Mouse (Mus musculus) monocyte, adult 2 months (primary cell): ENCODE data around the gene Srsf4.

Experiments used
- DNase-seq, 2 experiments: peaks; one replicate each; pipeline ENCODE4 v3.0.0; 2022; ENCODE audit warnings: low spot score in 2 of 2, low read depth in 1 of 2

Srsf4 gene

DNA sequence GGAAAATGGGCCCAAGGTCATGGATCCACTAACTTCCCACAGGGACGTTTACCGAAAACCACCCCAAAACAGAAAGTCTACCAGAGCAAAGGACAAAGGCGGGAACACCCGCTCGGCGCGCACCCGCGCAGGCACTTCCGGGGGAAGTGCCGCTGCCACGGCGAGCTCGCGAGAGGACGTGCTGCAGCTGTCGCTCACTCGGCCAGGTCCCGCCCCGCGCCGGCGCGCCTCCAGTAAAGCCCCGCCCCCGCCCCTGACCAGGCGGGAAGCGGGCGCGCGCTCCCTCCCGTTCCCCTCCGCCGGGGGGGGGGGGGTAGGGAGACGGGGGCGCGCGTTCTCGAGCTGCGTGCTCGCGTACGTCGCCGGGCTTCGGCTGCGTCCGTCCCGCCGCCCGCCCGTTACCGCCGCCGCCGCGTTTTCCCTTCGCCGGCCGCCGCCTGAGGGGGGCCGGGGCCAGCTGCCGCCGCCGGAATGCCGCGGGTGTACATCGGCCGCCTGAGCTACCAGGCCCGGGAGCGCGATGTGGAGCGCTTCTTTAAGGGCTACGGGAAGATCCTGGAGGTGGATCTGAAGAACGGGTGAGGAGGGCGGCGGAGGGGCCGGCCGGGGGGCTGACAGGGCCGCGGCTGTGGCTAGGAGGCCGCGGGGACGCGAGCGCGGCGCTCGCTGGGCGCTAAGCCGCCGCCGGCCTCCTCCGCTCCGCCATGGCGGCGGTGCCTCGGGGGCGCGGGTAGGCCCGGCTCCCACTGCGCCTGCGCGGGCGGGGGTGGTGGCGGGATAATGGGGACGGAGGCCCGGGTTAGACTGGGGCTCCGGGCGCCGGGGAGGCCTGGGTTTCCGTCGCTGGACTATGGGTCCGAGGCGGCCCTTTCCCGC lies at the start of gene Srsf4:
Srsf4 (plus strand) TSS at position 325 of the 876 bp plus-strand sequence.
- peak; percentile 71 to 83 for DNase-seq

DNA sequence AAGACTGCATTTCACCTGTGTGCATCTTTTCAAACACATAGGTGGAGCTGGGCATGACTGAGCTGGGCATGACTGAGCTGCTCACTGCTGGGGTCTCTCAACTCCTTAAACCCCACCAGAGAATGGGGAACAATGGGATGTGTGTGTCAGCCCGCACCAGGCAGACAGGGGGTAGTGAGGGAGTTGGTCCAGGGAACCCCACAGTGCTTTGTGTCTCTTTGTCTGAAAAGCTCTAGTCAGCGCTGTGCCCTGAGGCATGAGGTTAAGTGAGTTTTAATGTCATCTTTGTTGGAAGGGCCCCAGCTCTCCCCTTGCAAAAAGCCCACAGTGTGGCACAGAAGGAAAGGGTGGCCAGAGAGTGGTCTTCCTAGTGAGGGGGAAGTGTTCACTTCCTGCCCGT lies 48.5 kb upstream of the Srsf4 start:
- no peak for DNase-seq

DNA sequence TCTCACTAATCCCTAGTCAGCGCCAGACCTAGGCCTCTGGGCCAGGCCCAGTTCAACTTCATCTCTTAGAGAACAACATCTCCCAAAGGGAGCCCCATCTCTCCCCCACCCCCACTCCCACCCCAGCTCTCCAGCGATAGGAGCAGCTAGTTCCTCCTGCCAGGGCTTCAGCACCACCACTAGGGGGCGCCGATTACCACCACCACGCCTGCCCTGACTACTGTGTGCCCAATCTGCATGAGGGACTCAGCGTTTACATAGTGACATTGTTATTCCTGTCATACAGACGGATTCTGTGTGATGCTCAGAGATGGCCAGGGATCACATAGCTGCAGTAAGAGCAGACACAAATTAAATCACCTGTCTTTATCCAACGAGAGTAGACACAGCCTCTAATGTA lies 47.6 kb upstream of the Srsf4 start:
- DNase-seq: peak in 1 of 2 experiments; percentile 31

DNA sequence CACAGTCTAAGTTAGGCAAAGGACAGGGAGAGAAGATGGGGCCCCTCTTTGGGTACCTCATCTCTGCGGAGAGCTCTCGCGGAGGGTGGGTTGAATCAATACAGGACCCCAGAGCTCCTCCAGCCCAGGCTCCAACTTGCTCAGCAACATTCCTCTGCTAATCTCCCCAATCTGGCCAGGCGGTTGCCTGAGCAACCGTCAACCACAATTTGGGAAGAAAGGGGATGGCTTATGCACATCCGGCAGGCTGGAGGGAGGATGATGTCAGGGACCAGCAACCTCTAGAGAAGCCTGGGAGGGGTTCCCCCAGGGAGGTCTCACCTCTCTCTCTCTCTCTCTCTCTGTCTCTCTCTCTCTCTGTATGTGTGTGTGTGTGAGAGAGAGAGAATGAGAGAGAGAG lies 46.5 kb upstream of the Srsf4 start:
- no peak for DNase-seq

DNA sequence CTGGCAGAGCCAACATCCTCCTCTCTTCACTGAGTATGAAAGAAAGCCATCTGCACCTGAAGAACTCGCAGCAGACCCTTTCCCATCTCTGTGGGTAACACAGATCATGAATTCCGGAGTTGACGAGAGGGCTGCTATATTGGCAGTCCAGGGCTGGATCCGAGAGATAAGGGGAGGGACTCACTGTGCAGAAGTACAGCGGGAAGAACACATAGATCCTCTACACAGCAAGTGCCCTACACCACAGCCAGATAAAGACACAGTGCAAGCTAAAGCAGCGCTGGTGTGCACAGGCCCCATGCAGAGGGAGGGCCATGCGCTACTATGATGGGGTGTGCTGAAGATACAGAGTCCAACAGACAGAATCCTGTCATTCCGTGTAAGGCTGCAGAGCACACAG lies 44.3 kb upstream of the Srsf4 start:
- DNase-seq: no peak

DNA sequence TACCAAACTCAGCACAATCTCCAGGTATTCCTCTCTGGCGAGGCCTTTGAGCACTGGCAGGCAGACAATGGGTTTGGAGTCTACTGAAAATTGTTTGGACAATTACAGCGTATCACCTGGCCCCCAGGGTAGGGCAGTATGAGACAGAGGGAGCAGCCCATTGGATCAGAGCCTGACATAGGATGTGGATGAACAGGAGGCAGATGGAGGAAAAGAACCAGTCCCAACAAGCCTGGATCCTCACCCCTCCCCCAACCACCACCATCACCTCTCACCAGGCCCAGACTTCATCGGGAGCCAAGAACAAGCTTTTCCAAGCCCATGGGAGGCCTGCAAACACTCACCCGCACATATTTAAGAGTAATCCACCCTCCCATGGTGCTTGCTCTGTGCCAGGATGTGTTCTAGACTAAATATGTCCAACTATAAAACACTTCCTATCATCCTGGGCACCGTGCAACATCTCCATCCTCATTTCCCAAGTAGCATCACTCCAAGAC lies 41.8 kb upstream of the Srsf4 start:
- DNase-seq: no peak

DNA sequence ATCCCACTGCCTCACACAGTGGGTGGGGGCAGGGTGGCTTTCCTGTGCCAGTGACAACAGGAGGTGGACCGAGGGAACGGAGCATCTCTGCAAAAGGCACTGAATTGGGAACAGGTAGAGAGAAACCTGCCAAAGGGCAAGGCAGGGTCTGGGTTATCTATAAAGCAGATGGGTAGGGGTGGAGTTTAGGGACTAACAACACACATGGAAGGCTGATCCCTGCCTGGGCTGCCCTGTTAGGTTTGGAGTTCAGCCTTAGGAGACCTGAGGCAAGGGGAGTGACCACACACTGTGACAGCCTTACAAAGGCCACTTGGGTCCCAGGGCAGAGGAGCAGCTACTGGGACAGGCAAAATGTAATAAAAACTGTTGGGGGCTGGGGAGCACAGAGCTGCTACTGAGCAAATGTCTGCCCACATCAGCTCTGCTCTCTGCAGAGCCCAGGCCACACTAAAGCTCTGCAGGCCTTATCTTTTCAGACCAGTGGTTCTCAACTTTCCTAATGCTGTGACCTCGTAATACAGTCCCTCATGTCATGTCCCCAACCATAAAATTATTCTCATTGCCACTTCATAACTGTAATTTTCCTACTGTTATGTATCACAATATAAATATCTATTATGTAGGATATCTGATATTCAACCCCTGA lies 40.5 kb upstream of the Srsf4 start:
- no peak for DNase-seq

DNA sequence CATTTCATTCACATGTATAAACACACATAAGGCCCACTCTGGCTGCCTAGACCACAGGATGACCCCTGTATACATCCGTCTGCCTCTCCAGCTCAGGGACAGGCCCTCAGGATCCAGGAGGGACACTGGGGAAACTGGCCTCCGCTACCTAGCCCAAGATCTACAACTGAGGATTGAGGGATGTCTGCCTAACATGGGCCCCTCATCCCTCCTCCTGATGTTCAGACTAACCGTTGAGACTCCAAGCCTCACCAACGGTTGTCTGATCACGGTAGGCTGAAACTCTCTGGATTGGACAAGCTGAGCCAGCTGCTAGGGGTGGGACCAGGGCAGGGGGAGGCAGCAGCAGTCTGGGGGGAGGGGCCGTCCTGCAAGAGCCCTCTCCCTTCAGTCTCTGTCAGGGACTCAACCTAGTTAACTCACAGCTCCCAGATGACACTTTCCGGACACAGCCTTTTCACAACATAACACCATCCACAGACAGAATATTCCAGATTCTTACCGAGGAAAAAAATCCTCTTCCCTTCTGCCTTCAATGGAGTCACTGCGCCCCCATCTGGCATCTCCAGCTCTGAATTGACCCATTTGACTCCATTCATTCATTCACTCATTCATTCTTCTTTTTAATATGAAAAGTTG lies 39.3 kb upstream of the Srsf4 start:
- no peak for DNase-seq

DNA sequence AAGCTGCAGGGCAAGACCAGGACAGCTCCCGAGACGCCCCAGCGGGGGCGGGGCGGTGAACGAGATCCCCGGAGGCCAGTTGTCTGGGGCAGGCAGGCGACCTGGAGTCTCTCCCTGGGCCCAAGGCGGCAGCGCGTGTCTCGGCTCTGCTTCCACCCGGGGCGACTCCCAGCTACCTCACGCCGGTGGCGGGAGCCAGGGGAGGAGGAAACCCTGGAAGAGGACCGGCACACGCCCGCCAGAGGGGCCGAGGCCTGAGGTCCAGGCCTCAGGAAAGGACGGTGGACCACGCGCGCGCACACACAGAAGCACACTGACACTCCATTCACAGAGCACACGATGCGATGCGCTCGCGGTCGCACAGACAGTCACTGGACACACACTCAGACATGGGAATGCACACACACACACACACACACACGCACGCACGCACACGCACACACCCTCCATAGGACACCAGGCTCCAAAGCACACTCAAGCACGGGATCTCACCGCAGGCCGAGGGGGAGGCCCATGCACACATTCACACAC lies 37.0 kb upstream of the Srsf4 start:
- DNase-seq: no peak

DNA sequence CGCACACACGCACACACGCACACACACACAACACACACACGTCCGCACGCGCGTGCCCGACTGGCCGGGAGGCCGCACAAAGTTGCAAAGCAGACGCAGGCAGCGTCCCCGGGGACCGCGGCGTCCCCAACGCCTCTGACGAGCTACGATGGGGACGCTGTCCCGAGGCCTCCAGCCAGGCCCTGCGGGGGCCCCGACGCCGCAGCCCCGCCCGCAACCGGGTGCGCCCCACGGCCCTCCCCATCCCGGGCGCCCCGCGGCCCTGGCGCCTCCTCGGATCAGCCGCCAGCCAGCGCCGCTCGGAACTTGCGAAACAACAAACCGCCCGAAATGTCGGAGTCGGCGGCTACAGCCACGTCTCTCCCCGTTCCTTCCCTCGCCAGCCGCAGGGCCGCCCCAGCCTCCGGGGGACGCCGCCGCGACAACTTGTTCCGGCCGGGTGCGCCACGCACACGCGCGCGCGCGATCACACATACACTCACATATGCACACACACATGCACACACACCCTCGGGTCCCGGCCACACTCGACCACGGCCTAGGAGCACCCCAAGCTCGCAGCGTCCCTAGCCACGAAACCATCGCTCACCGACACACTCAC lies 36.4 kb upstream of the Srsf4 start:
- DNase-seq: no peak

DNA sequence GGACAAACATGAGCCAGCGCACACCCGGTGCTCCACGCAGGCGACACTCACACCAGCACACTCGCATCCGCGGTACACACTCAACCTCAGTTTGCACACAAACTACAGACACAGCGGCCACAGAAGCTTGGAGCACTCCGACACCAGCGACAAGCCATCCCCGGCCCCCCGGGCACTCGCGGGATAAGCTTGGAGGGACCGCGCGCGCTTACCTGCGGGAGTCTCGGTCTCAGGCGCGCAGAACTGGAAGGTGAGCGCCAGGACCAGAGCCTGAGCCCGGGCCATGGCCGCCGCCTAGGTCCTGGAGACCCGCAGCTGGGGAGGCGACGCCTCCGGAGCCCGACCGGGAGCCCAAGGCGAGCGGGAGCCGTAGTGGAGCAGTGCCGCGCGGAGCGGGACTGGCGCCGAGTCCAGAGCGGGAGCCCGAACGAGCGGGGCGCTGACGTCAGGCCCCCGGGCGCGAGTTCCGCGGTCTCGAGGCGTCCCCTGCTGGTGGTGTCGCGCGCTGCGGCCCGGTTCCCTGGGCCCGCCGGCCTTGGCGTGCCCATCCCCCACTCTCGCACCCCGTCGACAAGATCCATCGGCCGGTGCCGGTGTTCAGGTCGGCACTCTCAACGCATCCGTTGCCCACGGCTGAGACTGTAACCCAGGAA lies 35.4 kb upstream of the Srsf4 start, which contains the start of gene Ptpru:
Ptpru (minus strand) TSS at position 417 of the 653 bp plus-strand sequence.
- peak; percentile 38 to 79 for DNase-seq

DNA sequence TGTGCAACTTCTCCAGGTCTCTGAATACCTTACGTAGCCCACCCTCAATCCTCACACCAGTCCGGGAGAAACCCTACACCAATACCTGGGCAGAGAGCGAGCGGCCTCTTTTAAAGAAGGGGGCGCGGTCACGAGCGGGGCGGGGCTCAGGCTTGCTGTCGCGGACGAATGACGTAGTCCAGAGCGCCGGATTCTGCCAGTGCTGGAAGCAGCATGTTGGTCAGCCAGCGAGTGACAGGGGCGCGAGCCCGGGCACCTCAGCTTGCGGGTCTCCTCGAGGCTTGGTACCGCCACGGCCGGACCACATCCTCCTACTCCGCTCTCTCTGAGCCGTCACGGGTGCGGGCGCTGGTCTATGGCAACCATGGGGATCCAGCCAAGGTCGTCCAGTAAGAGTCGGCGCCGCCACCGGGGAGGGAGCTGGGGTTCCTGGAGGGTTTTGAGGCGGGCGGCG lies 30.1 kb upstream of the Srsf4 start, which contains the start of gene Mecr:
Mecr (plus strand) TSS at position 181 of the 454 bp plus-strand sequence.
- DNase-seq: peak; percentile 71 to 90

DNA sequence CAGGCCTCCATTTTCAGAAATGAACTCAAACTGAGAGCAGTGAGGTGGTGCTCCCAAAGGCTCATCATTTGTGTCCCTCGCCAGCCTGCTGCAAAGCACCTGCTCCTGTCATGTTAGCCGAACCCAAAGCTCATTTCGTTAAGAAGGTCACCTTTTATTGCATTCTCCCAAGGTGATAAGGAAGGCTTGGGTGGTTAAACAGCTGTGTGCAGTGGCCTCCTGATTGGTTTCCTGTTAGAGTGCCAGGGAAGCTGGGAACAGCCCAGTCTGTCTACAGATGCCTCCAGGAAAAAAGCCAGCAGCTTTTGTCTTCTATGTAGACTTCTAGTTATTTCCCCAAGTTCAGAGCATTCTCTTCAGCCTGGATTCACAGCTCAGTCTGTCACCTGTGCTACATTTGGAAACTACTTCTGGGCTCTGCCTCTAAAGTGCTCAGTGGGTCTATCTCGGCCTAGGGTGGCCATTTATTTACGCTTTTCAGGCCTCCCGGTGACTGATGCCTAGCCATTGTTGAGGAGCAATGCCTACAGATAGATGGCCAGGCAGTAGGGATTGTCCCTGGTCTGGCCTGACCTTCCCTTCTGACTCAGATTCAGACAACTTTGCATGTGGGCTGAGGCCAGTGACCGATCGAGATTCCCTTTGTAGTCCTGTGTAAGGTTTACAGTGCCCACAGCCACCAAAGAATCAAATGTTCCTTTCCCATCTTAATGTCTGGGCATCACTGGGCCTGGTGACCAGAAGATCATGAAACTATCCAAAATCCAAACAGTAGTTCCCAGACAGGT lies 27.2 kb upstream of the Srsf4 start:
- no peak for DNase-seq

DNA sequence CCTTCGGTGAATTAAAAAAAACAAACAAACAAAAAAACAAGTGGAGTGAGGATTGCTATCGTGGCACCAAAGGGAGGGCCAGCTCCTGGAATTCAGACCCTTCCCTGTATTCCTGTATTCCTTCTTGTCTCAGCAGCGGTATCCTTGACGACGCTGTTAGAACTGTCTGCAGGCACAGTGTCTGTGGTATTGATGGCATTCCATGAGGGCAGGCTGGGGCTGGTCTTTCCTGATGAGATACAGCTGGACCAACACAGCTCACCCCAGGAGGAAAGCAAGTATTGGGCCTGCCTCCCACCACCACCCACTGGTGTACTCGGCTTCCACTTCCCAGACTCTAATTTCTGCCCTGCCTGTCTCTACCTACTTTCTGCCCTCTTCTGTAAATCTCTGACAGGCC lies 25.3 kb upstream of the Srsf4 start:
- no peak for DNase-seq

DNA sequence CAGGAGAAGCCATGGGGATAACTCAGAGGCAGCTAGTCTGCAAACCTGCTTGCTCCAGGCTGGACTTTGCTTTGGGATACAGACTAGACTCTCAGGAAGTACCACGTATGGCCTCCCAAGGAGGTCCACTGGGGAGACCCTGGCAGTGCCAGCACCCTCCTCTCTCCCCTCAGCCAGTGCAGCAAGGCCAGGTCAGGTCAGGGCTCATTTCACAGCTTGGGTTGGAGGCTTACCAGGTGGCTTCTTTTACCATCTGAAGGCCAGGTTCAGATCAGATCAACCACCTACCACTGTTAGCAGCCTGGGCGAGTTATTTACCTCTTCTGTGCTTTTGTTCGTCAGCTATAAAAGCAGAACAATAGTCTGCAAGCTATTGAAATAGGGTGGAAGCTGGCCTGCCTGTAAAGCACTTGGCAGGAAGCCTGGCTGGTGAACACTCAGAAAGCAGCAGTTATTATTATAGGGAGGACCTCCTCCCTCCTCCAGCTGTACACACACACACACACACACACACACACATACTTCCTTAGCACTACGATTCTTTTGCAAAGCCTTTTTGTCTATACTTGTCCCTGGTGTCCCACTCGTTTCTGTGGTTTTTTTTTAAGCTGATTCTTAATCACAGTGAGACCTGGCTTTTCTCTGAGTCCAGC lies 23.3 kb upstream of the Srsf4 start:
- no peak for DNase-seq

DNA sequence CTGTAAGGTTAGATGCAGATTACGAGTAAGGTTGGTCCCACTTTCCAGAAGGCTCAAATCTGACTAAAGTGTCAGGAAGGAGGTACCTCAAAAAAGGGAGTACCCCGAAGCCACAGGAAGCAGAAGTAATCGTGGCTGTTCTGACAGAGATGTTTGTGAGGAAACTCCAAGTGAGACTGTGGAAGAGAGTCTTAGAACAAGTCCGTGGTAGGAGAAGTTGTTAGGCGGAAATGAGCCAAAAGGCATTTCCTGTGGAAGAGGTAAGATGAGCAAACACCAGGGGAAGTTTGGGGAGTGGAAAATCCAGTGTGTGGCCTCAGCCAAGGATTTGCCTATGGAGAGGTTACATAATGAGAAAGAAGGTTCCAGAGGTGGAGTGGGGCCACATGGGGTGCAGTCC lies 18.5 kb upstream of the Srsf4 start:
- DNase-seq: no peak

DNA sequence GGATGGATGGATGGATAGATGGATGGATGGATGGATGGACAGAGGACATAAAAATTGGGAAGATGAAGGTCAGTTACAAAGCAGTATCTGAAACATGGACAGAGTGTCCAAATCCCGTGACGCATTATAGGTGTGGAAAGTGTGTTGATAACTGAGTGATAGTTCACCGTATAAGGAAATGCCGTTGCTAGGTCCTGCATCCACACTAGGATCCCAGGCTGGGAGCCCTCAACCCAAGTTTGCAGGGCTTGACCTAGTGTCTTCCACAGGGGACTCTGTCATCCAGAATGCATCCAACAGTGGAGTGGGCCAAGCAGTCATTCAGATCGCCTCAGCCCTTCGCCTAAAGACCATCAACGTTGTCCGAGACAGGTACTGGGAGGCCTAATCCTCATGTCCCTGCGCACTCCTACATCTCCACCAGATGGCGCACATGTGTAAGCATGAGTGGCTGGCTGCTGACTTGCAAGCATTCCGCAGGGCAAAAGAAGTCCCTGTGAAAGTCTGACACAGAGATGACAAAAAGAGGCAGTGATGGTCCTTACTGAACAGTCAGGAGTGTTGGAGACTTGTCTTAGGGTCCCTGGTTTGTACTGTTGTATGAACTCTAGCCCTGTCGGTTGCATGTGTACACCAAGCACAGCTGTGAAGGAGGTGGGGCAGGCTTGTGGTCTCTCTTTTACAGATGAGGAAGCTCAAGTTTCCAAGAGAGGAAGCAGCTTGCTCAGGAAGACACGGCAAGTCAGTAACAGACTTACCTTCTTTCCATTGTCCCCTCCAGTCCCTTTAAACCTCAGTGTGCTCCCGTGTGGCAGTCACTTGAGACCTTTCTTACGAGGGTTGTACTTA lies 12.7 kb upstream of the Srsf4 start:
- peak; percentile 52 to 73 for DNase-seq

DNA sequence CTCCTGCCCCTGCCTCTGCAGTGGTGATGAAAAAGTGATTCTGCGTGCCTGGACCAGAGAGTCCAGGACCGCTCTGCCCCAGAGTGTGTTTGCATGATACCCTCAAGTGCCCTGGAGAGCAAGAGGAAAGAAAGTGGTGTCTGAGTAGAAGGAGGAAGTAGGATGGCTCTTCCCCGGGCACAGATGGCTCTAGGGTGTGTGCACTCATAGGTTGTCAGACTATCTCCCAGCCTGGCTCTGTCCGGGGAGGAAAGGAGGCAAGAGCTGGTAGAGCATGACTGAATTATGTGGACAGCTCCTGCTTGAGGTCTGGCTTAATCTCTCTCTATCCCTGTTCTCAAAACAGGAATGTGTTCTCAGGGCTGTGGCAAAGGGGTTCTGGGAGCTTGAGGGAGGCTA lies 12.1 kb upstream of the Srsf4 start:
- DNase-seq: peak in 1 of 2 experiments; percentile 28
